Mouse (Mus musculus) embryonic fibroblast, embryonic 13.5 days (primary cell): ENCODE data around the gene Stard13. TPM values are rescaled to one million over a fixed set of nuclear protein-coding genes. Genes with fewer than 3 reads are reported as not detected.

Source experiments
- H3K27ac ChIP-seq: 2 replicates; pipeline ENCODE4 v1.5.1; 2012; ENCODE audit warnings: low read length, control low read depth, inconsistent platforms; ENCODE audit not compliant: insufficient read depth
- H3K4me1 ChIP-seq: 2 replicates; pipeline ENCODE4 v1.6.1; 2011; ENCODE audit warnings: low read length; ENCODE audit not compliant: control insufficient read depth, insufficient read depth
- H3K4me3 ChIP-seq: 2 replicates; pipeline ENCODE4 v1.5.1; 2011; ENCODE audit warnings: mild to moderate bottlenecking, control low read depth, low read length; ENCODE audit not compliant: insufficient read depth
- CTCF ChIP-seq: IDR thresholded peaks from 2 replicates; pipeline ENCODE4 v1.5.1; 2011; ENCODE audit warnings: mild to moderate bottlenecking, control low read depth, low read length, moderate library complexity, borderline replicate concordance; ENCODE audit not compliant: insufficient read depth
- POLR2A ChIP-seq: IDR thresholded peaks from 2 replicates; pipeline ENCODE4 v1.6.1; 2011; ENCODE audit warnings: low read depth, mild to moderate bottlenecking, control low read depth, low read length, moderate library complexity
- polyA plus RNA-seq: library from polyadenylated mRNA; stranded (reverse); fragments of >200 nt; gene quantifications from 2 replicates; pipeline ENCODE4 v1.2.4, GENCODE M21; 2011; ENCODE audit warnings: low read depth; ENCODE audit not compliant: missing spikeins, insufficient read length

The Stard13 gene
- polyA plus RNA-seq, 1 experiment, result 19.1 TPM

DNA sequence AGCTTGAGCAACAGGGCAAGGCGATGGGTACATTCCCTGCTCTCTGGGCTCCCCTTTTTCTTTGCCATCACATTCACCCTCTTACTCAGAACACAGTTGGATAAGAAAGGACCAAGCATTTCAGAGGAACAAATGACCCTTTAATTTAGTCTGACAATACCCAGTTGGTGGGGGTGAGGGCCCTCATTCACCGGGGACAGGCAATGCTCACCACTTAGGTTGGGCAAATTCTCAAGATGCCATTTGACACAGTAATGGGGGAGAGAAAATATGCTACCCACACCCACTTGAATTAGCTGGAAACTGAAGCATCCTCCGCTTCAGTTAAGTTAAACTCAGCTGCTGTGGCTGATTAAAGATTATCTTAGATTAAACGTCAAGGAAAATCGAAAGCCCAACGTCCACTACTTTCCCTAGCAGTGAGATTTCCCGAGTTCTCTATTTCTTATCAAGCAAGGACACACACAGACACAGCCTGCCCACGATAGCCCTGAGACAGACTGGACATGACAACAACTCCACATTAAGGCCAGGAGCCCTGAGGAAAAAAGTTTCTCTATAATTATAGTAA, 48.3 kb downstream of the Stard13 start:
- TF ChIP-seq POLR2A (no peak), CTCF (no peak)
- H3K4me1 ChIP-seq, result peaks cover 24% of the 10 kb centered on the region
- H3K27ac ChIP-seq, result peak overlapping the region; percentile 53; the same call in 1 of the 2 replicates
- H3K4me3 ChIP-seq, result no peak overlapping the region

DNA sequence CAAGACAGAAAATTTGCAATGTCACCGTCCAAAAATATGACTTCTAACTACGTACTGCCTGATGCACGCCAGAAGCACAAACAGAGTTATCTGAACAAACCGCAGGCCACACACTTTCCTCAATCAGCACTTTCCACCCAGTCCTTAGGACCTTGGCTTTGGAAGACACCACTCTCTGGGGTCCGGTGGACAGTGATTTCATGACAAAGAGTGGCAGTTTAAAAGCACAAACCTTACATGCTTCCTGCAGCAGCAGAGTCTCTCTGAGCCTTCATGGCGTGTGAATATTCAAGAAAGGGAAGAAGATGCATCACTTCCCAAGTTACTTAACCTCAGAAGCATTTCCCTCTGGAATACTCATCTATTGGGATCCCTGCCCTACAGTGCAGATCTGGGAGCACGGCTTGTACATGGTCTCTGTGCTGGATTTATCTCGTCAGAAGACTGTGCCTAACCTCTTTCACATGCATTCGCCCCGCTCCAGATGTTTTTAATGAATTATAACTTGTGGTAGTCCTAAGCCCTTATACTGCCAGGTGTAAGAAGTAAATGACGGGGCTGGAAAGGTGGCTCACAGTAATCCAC, 49.9 kb downstream of the Stard13 start:
- no peak for TF ChIP-seq CTCF
- TF ChIP-seq POLR2A, result no peak
- Histone ChIP-seq H3K4me1 (peaks cover 24% of the 10 kb centered on the region), H3K27ac (peak overlapping the region; percentile 38), H3K4me3 (no peak overlapping the region)

DNA sequence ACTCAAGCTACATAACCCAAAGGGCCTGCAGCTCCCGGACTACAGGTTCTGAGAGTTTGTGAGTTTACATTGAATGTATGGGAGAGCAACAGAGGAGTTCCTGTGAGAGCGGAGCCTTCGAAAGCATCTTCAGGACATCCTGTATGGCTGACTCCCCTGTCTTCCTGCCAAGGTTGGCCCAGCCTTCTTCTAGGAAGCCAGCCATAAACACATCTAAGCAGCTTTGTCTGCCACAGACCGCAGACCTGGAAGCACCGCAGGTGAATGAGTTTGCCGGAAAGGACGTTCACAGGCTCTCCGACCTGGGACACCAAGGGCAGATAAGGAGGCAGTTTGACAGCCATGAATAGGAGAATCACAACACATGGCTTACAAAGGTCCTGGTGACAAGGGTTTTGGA, 52.3 kb downstream of the Stard13 start:
- Histone ChIP-seq H3K27ac (no peak overlapping the region), H3K4me1 (peaks cover 17% of the 10 kb centered on the region), H3K4me3 (no peak overlapping the region)
- no peak for TF ChIP-seq CTCF
- no peak for TF ChIP-seq POLR2A

DNA sequence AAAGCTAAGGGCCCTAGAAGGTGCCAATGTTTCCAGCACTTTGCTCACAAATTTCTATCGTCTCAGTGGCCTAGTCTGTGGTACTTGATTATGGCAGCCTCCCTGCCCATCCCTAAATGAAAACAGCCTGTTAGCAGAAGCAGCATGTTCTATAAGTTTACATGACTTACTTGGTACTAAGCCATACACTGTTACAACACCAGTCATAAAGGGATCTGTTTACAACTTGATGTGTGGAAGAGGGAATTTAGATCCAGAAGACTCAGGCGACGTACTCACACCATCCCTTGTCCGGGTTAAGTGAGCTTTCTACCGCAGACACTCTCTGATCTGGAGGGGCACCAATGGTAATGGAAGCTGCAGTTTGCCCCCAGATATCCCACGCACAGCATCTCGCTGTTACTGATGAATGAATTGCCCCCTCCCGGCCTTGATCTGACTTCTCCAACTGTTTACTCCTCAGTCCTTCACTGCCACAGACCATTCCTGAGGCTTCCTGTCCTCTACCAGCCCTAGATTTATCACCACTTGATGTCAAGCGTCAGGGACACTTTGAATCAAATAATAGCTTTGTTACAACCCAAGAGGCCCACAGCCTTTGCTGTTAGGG, 53.4 kb downstream of the Stard13 start:
- TF ChIP-seq POLR2A, result no peak
- TF ChIP-seq CTCF, result no peak
- Histone ChIP-seq H3K4me3 (no peak overlapping the region), H3K27ac (no peak overlapping the region), H3K4me1 (peaks cover 16% of the 10 kb centered on the region)

DNA sequence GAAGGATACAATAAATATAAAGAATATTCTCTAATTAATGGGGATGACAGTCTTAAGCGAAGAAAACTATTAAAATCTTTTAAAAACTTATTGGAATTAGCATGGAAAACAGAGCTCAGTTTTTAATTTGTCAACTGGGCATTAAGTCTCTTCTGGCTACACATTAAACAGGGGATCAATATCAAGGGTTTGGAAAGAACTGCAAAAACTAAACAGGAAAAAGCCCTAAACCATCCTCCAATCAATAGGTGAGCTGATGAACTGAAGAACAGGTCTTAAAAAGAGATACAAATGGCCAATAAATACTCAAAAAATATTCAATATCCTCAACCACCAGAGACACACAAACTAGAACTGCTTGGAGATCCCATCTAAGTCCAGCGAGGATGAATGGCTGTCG, 56.5 kb downstream of the Stard13 start:
- Histone ChIP-seq H3K27ac (no peak overlapping the region), H3K4me3 (no peak overlapping the region), H3K4me1 (peaks cover 25% of the 10 kb centered on the region)
- TF ChIP-seq POLR2A, result no peak
- TF ChIP-seq CTCF, result no peak

DNA sequence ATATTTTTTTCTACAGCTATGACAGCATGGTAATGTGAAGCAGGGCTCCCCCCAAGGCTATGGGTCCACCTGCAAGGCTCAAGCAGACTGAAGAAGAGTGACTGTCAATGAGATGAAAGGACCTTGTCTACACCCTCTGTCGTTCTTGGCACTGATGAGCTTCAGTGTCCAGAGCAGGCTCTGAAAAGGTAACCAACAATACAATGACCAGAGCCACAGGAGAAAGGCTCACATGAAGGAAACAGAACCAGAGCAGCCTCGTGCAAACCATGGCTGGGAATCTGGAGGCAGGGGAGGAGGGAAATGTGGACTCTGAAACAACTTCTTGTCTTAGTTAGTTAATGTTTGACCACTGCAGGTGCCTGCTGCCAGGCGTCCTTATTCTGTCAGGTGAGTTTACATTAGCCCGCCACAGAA, 57.7 kb downstream of the Stard13 start:
- peaks cover 24% of the 10 kb centered on the region for H3K4me1 ChIP-seq
- no peak overlapping the region for H3K4me3 ChIP-seq
- no peak for TF ChIP-seq POLR2A
- TF ChIP-seq CTCF, result no peak
- H3K27ac ChIP-seq, result no peak overlapping the region

DNA sequence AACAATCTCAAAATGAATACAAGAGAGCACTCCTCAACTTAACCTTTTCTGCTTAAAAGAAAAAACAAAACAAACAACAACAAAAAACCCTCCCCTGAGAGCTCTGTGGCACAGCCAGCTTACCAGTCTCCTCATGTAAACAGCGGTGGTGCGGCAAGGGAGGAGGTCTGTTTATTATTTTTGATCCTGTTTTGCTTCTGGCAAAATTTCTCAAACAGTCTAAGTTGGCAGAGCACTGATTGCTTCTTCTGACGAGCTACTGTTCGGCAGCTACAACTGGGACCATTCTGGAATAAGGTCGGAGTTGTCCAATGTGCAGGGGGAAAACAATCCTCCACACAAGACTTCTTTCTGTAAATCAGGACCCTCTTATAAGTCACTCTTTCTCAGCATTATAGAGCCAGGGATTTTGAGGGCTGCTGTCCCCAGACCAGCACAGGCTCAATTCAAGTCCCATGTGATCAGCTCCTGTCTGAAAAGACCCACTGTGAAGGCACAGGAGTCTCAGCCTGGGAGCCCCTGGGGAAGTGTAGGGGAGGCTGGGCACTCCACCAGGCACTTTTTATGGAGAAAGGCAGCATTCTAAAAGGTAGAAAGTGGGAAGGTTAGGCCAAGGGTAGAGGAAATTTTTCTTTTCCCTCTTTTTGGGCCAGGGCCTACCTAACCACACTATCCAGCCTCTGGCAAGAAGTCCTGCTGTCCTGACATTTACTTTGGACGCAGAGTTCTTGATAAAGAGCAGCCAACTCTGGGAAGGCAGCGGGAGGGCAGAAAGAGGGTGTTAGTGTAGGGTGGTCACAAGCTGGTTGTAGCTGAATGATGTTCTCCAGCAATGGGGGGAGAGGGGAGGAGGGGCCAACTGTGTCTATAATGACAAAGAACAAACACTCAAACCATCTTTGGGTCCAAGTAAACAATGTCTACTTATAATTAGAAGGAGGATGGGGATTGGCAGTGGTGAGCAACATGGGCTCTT, 58.9 kb downstream of the Stard13 start:
- TF ChIP-seq CTCF, result no peak
- no peak for TF ChIP-seq POLR2A
- Histone ChIP-seq H3K27ac (peak overlapping the region; percentile 87), H3K4me3 (no peak overlapping the region), H3K4me1 (peaks cover 24% of the 10 kb centered on the region)

DNA sequence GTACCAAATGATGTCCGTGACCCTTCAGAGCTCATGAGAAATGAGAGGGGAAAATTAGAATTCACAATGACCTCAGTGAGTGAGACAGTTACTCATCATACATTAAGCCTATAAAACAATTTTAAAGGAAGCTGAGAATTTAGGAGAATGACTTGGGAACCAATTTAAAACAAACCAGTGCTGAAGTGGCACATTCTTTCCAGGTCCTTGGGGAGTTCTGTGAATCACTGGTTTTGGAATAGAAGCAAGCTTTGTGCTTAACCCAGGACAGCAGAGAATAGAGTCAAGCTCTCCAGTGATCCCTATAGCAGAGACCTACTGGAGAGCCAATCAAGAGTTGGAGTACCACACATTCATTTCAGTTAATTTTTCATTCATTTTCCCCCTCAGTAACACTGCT, 59.9 kb downstream of the Stard13 start:
- H3K4me1 ChIP-seq, result peaks cover 24% of the 10 kb centered on the region
- no peak overlapping the region for H3K4me3 ChIP-seq
- peak overlapping the region; percentile 87 for H3K27ac ChIP-seq
- TF ChIP-seq POLR2A (no peak), CTCF (no peak)

DNA sequence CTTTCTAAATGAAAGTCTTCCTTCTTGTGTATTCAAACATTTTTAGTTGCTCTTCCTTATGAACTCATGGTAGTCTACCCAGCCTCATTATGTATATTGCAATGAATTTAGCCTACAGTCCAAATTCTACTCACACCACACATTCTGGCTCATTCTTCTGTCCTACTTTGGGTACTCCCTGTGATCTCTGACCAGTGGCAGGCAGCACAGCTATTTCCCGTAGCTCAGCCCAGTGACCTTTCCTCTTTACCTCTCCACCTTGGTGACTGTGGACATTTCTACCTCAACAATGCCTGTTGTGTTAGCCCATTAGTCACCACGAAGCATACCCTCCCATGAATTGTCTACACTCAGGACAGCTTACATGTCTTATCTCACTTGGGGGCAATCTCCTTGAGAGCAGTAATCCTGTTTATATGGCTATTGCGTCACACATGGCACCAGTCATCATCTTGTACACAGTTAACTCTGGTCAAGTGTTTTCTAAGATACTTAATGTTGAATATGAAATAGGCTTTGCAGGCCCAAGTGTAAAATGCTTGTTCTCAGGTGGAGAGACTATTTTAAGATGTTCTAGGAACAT, 63.4 kb downstream of the Stard13 start:
- TF ChIP-seq POLR2A (no peak), CTCF (no peak)
- Histone ChIP-seq H3K27ac (no peak overlapping the region), H3K4me1 (peaks cover 31% of the 10 kb centered on the region), H3K4me3 (no peak overlapping the region)
